Mouse (Mus musculus): ENCODE data around the gene Prmt6. TPM values are rescaled to one million over a fixed set of nuclear protein-coding genes. Genes with fewer than 3 reads are reported as not detected.

Gene Prmt6
- polyA plus RNA-seq, 1 experiment from 2014 or later, result 23.1 TPM

GRCm38 (mm10) chr3:110236819-110237463 is 13.9 kb downstream of the Prmt6 start:
- no peak for ATAC-seq (replicated peaks; ENCODE audit: low FRiP score, low read depth)
- 74% methylated on average over 1 of the region's 1 CpGs for WGBS

More at GRCm38 (mm10) chr3:110236819-110237463, 13.9 kb downstream of the Prmt6 start:
- no peak overlapping the region for H3K4me2 ChIP-seq (ENCODE audit: low read length)
- no peaks in the 10 kb centered on the region for H3K36me3 ChIP-seq (ENCODE audit: insufficient read depth, low read length)
- H3K4me3 ChIP-seq (replicated peaks; ENCODE audit: low read depth, low read length), result no peak overlapping the region
- DNase-seq (ENCODE audit: low spot score), result no peak
- no peaks in the 10 kb centered on the region for H3K4me1 ChIP-seq (replicated peaks; ENCODE audit: insufficient read depth, low read length)
- no peak overlapping the region for H3K9ac ChIP-seq (ENCODE audit: low read depth, low read length)
- no peak overlapping the region for H3K27ac ChIP-seq
- TF ChIP-seq CTCF (IDR thresholded peaks at IDR 0.05; ENCODE audit: low read depth), result no peak
- no peaks in the 10 kb centered on the region for H3K9me3 ChIP-seq (replicated peaks; ENCODE audit: low read length)
- no peaks in the 10 kb centered on the region for H3K27me3 ChIP-seq (ENCODE audit: insufficient read depth, low read length)

Other genes starting within 250 kb of the Prmt6 start
- 1.8 and 4.4 TPM in 2 replicates for gene Ntng1, start 107.0 kb downstream of the Prmt6 start, polyA plus RNA-seq (2015; fragmentation: Nextera tagmentation; extraction: Ambion mirVana)

Measured in kidney, postnatal 0 days (tissue).